Mouse (Mus musculus) limb, embryonic 11.5 days (tissue): ENCODE data around the gene Kiss1. TPM values are rescaled to one million over a fixed set of nuclear protein-coding genes. Genes with fewer than 3 reads are reported as not detected.
"Not testable (repeated sequence)": the region's sequence is repeated elsewhere in the genome, so short reads cannot be mapped to it uniquely, and the experiment has no call there.

ENCODE experiments used
- ATAC-seq: fragments of 200-750 bp; cut with Nextera tagmentation; 2 replicates; pipeline ENCODE4 v1.8.0; 2017; ENCODE audit warnings: low read depth; ENCODE audit not compliant: insufficient number of reproducible peaks, low FRiP score, low TSS enrichment
- DNase-seq: peaks from one replicate; pipeline ENCODE4 v3.0.0-alpha.2; 2015; ENCODE audit warnings: low spot score
- H3K27ac ChIP-seq: fragments of 300-500 bp; sonication (generic); replicated peaks from 2 replicates; pipeline ENCODE4 v1.5.1; 2014; ENCODE audit warnings: low read depth, mild to moderate bottlenecking, low read length
- H3K27me3 ChIP-seq: fragments of 300-500 bp; sonication (generic); 2 replicates; pipeline ENCODE4 v1.6.1; 2014; ENCODE audit warnings: mild to moderate bottlenecking, low read length, mixed read lengths; ENCODE audit not compliant: control insufficient read depth, insufficient read depth
- H3K36me3 ChIP-seq: fragments of 300-500 bp; sonication (generic); 2 replicates; pipeline ENCODE4 v1.6.1; 2014; ENCODE audit warnings: mild to moderate bottlenecking, low read length, moderate library complexity, mixed read lengths; ENCODE audit not compliant: control insufficient read depth, insufficient read depth
- H3K4me1 ChIP-seq: fragments of 300-500 bp; sonication (generic); 2 replicates; pipeline ENCODE4 v1.6.1; 2014; ENCODE audit warnings: low read length, mixed read lengths; ENCODE audit not compliant: control insufficient read depth, insufficient read depth
- H3K4me2 ChIP-seq: fragments of 300-500 bp; sonication (generic); 2 replicates; pipeline ENCODE4 v1.6.1; 2014; ENCODE audit warnings: low read depth, mild to moderate bottlenecking, moderate library complexity; ENCODE audit not compliant: severe bottlenecking
- H3K4me3 ChIP-seq: fragments of 300-500 bp; sonication (generic); 2 replicates; pipeline ENCODE4 v1.5.1; 2014; ENCODE audit warnings: low read depth, low read length
- H3K9ac ChIP-seq: fragments of 300-500 bp; sonication (generic); 2 replicates; pipeline ENCODE4 v1.6.1; 2014; ENCODE audit warnings: mild to moderate bottlenecking, low read length
- H3K9me3 ChIP-seq: fragments of 300-500 bp; sonication (generic); 2 replicates; pipeline ENCODE4 v1.6.1; 2016; ENCODE audit warnings: low read length; ENCODE audit not compliant: control insufficient read depth
- WGBS: fragments of 180-500 bp; shearing (Covaris S2); extraction: QIAGEN DNeasy Blood & Tissue Kit; methylation state at CpG from one replicate; pipeline ENCODE4 v1.1.7; 2014; 5-methylcytosine and 5-hydroxymethylcytosine counted together
- polyA plus RNA-seq: library from polyadenylated mRNA; unstranded; fragments of >200 nt; fragmentation: Nextera tagmentation; extraction: Ambion mirVana; gene quantifications from 2 replicates; pipeline ENCODE4 v1.2.1, GENCODE M21; 2014

Gene Kiss1
- polyA plus RNA-seq, 1 experiment from 2014 or later = not detected

DNA sequence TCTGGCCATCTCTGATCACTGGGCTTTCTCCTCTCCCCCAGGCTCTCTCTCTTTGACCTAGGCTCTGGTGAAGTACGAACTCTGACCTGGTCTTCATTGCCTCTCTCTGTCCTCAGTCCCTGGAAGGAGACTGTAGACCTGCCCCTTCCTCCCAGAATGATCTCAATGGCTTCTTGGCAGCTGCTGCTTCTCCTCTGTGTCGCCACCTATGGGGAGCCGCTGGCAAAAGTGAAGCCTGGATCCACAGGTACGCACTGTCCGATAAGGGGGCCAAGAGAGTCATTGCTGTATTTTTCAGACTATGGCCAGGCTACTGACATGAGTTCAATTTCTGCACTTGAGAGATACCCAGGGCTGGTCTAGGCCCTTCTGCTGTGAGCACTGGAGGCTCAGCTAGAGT, 5.4 kb downstream of the Kiss1 start:
- peaks cover 15% of the 10 kb centered on the region for H3K27me3 ChIP-seq
- no peak overlapping the region for H3K27ac ChIP-seq
- no peak for DNase-seq
- no peaks in the 10 kb centered on the region for H3K4me1 ChIP-seq
- H3K9me3 ChIP-seq = no peaks in the 10 kb centered on the region
- WGBS = 59% methylated on average over 5 of the region's 5 CpGs
- no peak overlapping the region for H3K4me2 ChIP-seq
- no peak overlapping the region for H3K9ac ChIP-seq
- no peak for ATAC-seq
- no peak overlapping the region for H3K4me3 ChIP-seq
- H3K36me3 ChIP-seq = no peaks in the 10 kb centered on the region

DNA sequence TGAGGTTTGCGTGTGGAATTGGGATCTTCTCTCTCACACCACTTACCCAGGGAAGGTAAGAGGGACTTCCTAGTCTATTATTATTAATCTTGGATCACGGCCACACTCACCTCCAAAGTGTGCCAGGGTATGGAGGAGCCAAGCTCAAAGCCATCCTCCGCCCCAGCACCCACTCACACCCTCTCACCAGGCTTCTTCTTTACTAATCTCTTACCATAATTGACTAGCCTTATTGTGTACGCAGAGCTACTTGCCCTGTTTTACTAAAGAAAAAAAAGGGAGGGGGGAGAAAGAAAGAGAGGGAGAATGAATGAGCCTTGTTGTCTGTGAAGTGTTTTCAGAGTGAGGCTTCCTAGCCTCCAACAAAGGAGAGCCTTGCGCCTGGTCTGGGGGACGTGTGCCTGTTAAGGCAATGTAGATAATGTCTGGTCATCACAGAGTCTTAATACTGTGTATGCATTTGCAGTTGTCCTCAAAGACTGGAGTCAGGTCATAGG, 6.7 kb downstream of the Kiss1 start:
- no peaks in the 10 kb centered on the region for H3K36me3 ChIP-seq
- ATAC-seq = no peak
- no peaks in the 10 kb centered on the region for H3K4me1 ChIP-seq
- no peak overlapping the region for H3K4me3 ChIP-seq
- no peaks in the 10 kb centered on the region for H3K9me3 ChIP-seq
- no peak for DNase-seq
- H3K4me2 ChIP-seq = no peak overlapping the region
- WGBS = 83% methylated on average over 6 of the region's 6 CpGs
- H3K27ac ChIP-seq = no peak overlapping the region
- no peak overlapping the region for H3K9ac ChIP-seq
- H3K27me3 ChIP-seq = peaks cover 15% of the 10 kb centered on the region

DNA sequence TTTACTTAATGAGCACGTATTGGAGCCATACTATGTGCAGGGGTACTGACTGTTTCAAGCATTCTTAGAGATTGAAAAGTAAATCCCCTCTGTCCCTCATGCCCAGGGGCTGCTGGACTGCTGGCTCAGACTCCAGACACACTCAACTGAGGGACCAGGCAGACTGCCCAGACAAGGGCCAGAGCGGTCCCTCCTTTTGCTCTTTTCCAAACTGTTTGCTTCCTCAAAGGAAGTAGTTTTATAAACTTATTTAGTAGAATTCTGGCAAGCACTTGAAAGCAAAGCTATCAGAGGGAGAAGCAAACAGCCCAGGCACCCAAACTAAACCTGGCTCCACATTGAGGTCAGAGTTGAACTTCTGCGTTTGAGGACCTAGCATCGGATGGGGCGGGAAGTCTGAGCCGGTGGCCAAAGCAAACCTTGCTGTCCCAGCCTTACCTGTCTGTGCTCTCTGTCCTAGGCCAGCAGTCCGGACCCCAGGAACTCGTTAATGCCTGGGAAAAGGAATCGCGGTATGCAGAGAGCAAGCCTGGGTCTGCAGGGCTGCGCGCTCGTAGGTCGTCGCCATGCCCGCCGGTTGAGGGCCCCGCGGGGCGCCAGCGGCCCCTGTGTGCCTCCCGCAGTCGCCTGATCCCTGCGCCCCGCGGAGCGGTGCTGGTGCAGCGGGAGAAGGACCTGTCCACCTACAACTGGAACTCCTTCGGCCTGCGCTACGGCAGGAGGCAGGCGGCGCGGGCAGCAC, 7.4 kb downstream of the Kiss1 start:
- Histone ChIP-seq H3K4me1 (no peaks in the 10 kb centered on the region), H3K9me3 (no peaks in the 10 kb centered on the region), H3K27ac (no peak overlapping the region), H3K4me2 (peak overlapping the region; percentile 70), H3K4me3 (peak overlapping the region; percentile 25), H3K36me3 (no peaks in the 10 kb centered on the region), H3K9ac (peak overlapping the region; percentile 47), H3K27me3 (peaks cover 15% of the 10 kb centered on the region)
- DNase-seq (peak; percentile 46), ATAC-seq (no peak)
- WGBS = 7% methylated on average over 34 of the region's 34 CpGs

DNA sequence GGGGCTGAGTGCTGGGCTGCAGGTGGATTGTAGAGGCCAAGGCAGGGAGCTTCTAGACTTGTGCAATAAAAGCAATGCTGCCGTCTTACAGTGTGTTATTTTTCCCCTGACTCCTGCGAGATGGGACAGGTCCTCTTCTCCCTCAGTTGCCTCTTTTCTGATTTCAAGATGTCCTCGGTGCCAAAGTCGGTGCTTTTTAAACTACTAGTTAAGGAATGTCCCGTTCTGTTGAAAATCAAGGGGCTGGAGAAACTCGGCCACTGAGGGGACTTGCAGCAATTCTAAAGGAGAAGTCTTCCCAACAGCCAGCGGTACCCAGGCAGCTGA, 7.9 kb downstream of the Kiss1 start:
- no peak overlapping the region for H3K27ac ChIP-seq
- H3K27me3 ChIP-seq = peaks cover 15% of the 10 kb centered on the region

DNA sequence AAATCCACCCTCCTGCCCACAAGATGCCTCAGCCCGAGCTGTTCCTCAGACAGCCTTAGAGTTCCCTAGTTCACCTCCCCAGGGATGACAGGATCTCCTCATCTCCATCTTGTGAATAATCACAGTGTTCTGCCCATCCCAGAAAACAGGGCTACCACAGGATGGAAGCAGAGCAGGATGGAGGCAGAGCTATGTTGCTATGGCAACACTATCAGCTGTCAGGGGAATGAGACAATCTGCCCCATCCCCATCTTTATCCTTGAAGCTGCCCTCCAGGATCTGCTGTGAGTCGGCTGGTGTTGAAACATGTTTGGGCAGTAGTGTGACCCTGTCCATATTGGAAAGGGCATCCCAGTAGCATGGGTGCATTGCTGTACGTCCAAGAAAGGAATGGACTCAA, 9.5 kb downstream of the Kiss1 start:
- H3K9ac ChIP-seq = no peak overlapping the region
- no peaks in the 10 kb centered on the region for H3K4me1 ChIP-seq
- 78% methylated on average over 3 of the region's 3 CpGs for WGBS
- no peak overlapping the region for H3K27ac ChIP-seq
- ATAC-seq (no peak), DNase-seq (no peak)
- H3K36me3 ChIP-seq = no peaks in the 10 kb centered on the region
- H3K4me3 ChIP-seq = no peak overlapping the region
- H3K27me3 ChIP-seq = peaks cover 15% of the 10 kb centered on the region
- no peak overlapping the region for H3K4me2 ChIP-seq
- H3K9me3 ChIP-seq = no peaks in the 10 kb centered on the region

More for the DNA sequence above, 7.9 kb downstream of the Kiss1 start:
- H3K4me2 ChIP-seq = peak overlapping the region; percentile 70
- no peaks in the 10 kb centered on the region for H3K36me3 ChIP-seq
- DNase-seq (no peak), ATAC-seq (no peak)
- H3K4me3 ChIP-seq = peak overlapping the region; percentile 25
- 25% methylated on average over 7 of the region's 7 CpGs for whole genome bisulfite sequencing
- peak overlapping the region; percentile 47 for H3K9ac ChIP-seq
- no peaks in the 10 kb centered on the region for H3K9me3 ChIP-seq
- H3K4me1 ChIP-seq = no peaks in the 10 kb centered on the region

DNA sequence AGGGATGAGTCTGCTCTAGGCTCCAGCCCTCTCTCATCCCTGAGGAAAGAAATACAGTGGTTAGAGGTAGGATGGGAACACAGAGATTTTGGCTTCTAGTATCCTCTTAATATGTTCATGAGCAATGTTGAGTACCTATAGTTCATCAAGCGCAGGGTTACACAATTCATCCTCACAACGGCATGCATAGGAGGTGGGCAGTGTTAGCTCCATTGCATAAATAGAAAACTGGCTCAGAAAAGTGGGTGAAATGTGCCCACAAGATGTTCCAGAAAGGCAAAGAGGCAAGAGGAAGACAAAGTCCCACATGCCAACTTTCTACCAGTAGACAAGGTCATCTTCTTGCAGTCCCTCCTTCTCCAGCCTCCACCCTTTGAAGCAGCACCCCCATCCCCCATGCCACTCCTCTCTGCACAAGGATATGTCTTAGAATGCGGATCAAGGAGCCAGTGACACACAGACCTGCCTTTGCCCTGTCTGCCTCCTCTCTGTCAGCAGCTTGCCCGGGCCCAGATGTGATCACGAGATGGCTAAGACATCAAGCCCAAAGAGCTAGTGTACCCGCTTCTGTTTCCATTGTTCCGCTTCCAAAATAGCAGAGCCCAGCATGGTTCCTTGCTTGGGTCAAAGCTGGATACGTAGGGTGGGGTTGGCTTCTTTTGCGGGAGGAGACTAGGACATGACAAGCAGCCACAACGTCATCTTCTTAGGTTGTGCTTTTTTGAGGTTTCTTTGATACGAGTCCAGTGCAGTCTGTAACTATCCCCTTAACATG, 11.2 kb downstream of the Kiss1 start:
- peaks cover 15% of the 10 kb centered on the region for H3K27me3 ChIP-seq
- no peak overlapping the region for H3K4me3 ChIP-seq
- 91% methylated on average over 11 of the region's 11 CpGs for WGBS
- H3K27ac ChIP-seq = no peak overlapping the region
- H3K9ac ChIP-seq = no peak overlapping the region
- no peak for DNase-seq
- ATAC-seq = no peak
- H3K4me2 ChIP-seq = no peak overlapping the region
- H3K4me1 ChIP-seq = no peaks in the 10 kb centered on the region
- H3K36me3 ChIP-seq = no peaks in the 10 kb centered on the region
- no peaks in the 10 kb centered on the region for H3K9me3 ChIP-seq

DNA sequence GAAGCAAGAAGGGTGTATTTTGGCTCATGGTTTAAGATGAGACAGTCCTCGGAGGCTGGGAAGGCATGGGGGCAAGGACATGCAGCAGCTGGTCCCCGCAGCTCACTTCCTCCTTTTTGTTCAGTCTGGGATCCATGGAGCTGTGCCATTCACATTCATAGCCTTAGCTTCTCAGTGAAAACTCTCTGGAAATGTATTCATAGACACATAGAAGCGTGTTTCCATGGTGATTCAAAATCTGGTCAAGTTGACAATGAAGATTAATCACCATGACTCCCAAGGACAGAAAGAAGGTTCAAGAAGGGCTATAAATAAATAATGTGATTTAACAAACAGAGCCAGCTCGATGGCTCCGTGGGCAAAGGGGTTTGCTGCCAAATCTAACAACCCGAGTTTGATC, 12.3 kb downstream of the Kiss1 start:
- Histone ChIP-seq H3K36me3 (no peaks in the 10 kb centered on the region), H3K9me3 (no peaks in the 10 kb centered on the region), H3K9ac (no peak overlapping the region), H3K4me3 (no peak overlapping the region), H3K4me1 (no peaks in the 10 kb centered on the region), H3K4me2 (no peak overlapping the region), H3K27me3 (peaks cover 12% of the 10 kb centered on the region), H3K27ac (no peak overlapping the region)
- WGBS = 86% methylated on average over 6 of the region's 6 CpGs
- no peak for DNase-seq
- ATAC-seq = no peak

DNA sequence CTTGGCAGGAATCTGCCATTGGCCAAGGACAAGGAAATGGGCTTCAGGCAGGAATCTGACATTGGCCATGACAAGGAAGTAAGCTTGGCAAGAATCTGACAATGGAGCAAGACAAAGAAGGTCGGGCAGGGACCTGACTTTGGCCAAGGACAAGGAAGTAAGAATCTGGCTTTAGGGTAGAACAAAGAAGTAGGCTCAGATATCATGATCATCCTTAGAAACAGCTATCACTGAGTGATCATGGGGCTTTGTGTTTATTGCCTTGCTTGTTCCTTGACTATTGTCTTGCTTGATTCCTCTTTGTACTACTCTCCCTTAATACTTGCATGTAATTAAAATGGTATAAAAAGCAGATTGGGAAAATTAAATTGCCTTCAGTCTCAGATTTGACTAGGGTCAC, 18.7 kb downstream of the Kiss1 start:
- not testable (repeated sequence) for H3K27ac ChIP-seq, H3K4me2 ChIP-seq, H3K27me3 ChIP-seq, H3K4me1 ChIP-seq, H3K4me3 ChIP-seq, H3K9ac ChIP-seq, H3K9me3 ChIP-seq, H3K36me3 ChIP-seq, ATAC-seq, DNase-seq
- WGBS = 84% methylated on average over 1 of the region's 1 CpGs
